Mouse (Mus musculus) C2C12 (cell line): ENCODE results near the gene Tm4sf20.

Experiments
- CEBPB ChIP-seq: IDR thresholded peaks from one replicate; pipeline ENCODE4 v1.6.1; 2011; ENCODE audit warnings: low read depth, mild to moderate bottlenecking, control low read depth, moderate library complexity
- CTCF ChIP-seq: IDR thresholded peaks from one replicate; pipeline ENCODE4 v1.5.1; 2011; ENCODE audit not compliant: control insufficient read depth, insufficient read depth, insufficient read length
- MAX ChIP-seq: IDR thresholded peaks from one replicate; pipeline ENCODE4 v1.6.1; 2011; ENCODE audit warnings: mild to moderate bottlenecking, control low read depth
- MYOG ChIP-seq: IDR thresholded peaks from one replicate; pipeline ENCODE4 v1.6.1; 2011; ENCODE audit not compliant: control insufficient read depth, insufficient read length; ENCODE audit errors: extremely low read depth
- USF1 ChIP-seq: IDR thresholded peaks from one replicate; pipeline ENCODE4 v1.6.1; 2011; ENCODE audit warnings: low read depth, mild to moderate bottlenecking, control low read depth, moderate library complexity

DNA sequence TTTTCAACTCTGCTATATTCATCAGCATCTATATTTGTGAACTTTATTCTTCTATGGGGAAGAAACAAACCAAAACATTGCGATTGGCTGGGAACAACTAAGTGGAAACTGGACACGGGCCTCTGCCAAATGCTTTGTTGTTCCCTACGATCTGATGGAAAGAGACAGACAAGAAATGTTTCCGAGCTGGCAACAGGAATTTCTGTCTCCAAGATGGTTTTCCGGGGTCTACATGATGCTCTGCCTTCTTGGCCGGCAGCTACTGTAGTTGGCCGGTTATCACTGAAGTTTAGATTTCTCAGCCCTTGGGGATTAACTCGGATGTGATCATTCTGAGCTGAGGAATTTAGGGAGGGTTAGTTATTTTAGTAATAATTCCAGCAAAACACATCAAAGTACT is 38.1 kb upstream of the Tm4sf20 start:
- TF ChIP-seq CTCF (no peak), MAX (no peak), MYOG (no peak), USF1 (no peak), CEBPB (no peak)
